In the genomic region with DNA sequence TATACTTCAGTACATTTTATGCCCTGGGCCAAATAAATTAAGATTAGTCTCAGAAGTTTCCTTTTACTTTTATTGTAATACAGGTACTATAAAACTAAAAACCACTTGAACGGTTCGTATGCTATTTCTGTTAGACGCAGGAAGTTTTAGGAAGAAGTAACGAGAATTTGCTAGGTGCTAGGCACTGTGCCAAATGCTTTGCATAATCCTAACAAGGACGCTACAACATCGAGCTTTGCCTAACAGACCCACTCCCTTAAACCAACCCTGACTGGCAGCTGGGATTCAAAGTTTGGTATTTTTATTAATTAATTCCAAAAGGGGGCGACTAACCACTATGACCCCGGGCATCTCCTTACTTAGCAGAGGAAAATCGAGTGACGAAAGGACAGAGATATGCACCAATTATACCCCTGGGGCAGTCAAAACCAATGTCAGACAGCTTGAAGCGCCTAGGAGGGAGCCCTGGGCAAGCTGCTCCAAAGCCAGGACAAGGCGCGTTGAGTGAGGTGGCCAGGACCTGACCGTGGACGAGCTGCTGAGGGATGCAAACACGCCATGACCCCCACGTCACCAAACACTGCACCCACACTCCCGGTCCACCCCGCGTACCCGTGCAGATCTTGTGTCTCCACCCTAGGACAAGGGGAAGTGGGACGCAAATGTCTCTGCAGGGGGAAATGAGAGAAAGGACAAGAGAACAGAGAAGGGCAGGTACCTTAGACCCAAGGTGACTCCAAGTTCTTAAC, we compare ENCODE assay signal across 8 mouse cellular contexts. TPM values are rescaled to one million over a fixed set of nuclear protein-coding genes. Genes with fewer than 3 reads are reported as not detected.
DNase-seq lines count a peak whose midpoint lies in the region; ATAC-seq and TF ChIP-seq lines count a peak whose summit lies in the region.

No protein-coding gene starts in this region.

- WGBS in lung, adult 2 months = 2% methylated on average over 22 of the region's 22 CpGs

- DNase-seq in lung, adult 2 months = no peak
- no peak for DNase-seq in lung, postnatal 25 days (ENCODE audit: low spot score)
- peak; percentile 11 for DNase-seq in adipocyte (ENCODE audit: low spot score)
- DNase-seq in lung, postnatal 14 days = peak; percentile 1
- DNase-seq in ovary, postnatal 36 days (ENCODE audit: low spot score) = no peak
- DNase-seq in layer of hippocampus, adult 18-20 months (ENCODE audit: low spot score in 2 of 2) = no peak

- peak overlapping the region; percentile 73 for H3K4me3 ChIP-seq in lung, adult 2 months (replicated peaks; ENCODE audit: extremely low read depth, low read depth, low read length)
- peak overlapping the region; percentile 66 for H3K4me3 ChIP-seq in embryonic fibroblast, embryonic 13.5 days (ENCODE audit: insufficient read depth, low read length)

- no peak for TF ChIP-seq CTCF in lung, adult 2 months (IDR thresholded peaks at IDR 0.05; ENCODE audit: insufficient read depth, low read length)
- no peak for TF ChIP-seq CTCF in embryonic fibroblast, embryonic 13.5 days (IDR thresholded peaks at IDR 0.05; ENCODE audit: borderline replicate concordance, insufficient read depth, low read length)

- no peaks in the 10 kb centered on the region for H3K4me1 ChIP-seq in lung, adult 2 months (ENCODE audit: control insufficient read depth, insufficient read depth, low read length)
- H3K4me1 ChIP-seq in embryonic fibroblast, embryonic 13.5 days (ENCODE audit: control insufficient read depth, insufficient read depth, low read length) = no peaks in the 10 kb centered on the region

- TF ChIP-seq POLR2A in lung, adult 2 months (IDR thresholded peaks at IDR 0.05; ENCODE audit: borderline replicate concordance, extremely low read depth, low read depth, low read length) = no peak
- TF ChIP-seq POLR2A in embryonic fibroblast, embryonic 13.5 days (IDR thresholded peaks at IDR 0.05; ENCODE audit: low read depth, low read length) = no peak

- ATAC-seq in inflammation-experienced regulatory T-cells, adult 6 months = peak; percentile 44

- H3K27ac ChIP-seq in embryonic fibroblast, embryonic 13.5 days (ENCODE audit: insufficient read depth, low read length) = no peak overlapping the region

RNA-seq across cellular contexts. Expression of gene Cep128, which starts 0.5 kb away (rescaled TPM):
- 4.1 and 4.7 TPM in 2 replicates for polyA plus RNA-seq in lung, adult 2 months (2012; rRNA removed)
- polyA plus RNA-seq in embryonic fibroblast, embryonic 13.5 days (2011; ENCODE audit: insufficient read length, low read depth, missing spikeins) = 9.9 and 10.1 TPM in 2 replicates
- polyA plus RNA-seq in inflammation-experienced regulatory T-cells, adult 6 months (2017; shearing (Covaris generic)) = 10 to 100 TPM in 2 of 3 experiments, 1 to 10 TPM in 1; 6.3 to 16.3 (median 12.1) TPM
- total RNA-seq in layer of hippocampus, adult 18-20 months (2021) = 1 to 10 TPM; 6.1 to 6.3 TPM

RNA-seq across cellular contexts. Expression of gene Tshr, which starts 0.7 kb away (rescaled TPM):
- 0.90 and 1.3 TPM in 2 replicates for polyA plus RNA-seq in lung, adult 2 months (2012; rRNA removed)
- polyA plus RNA-seq in embryonic fibroblast, embryonic 13.5 days (2011; ENCODE audit: insufficient read length, low read depth, missing spikeins) = 0.56 and 0.67 TPM in 2 replicates
- not detected for polyA plus RNA-seq in inflammation-experienced regulatory T-cells, adult 6 months (2017; shearing (Covaris generic))
- under 1 TPM; 0.27 to 0.36 TPM for total RNA-seq in layer of hippocampus, adult 18-20 months (2021)

Comparison
In these comparisons a context has a peak if more than half of its experiments do, and no peak if none do; other contexts are left out.
1. DNase-seq: peak in adipocyte (single experiment) and lung, postnatal 14 days (single experiment); none in lung, adult 2 months (single experiment), lung, postnatal 25 days (single experiment), ovary, postnatal 36 days (single experiment) and layer of hippocampus, adult 18-20 months (0 of 2).